Mouse (Mus musculus) hindbrain, embryonic 13.5 days (tissue): Measurements from ENCODE around the gene Tmigd1. TPM values are rescaled to one million over a fixed set of nuclear protein-coding genes. Genes with fewer than 3 reads are reported as not detected.
"Not testable (repeated sequence)": the region's sequence is repeated elsewhere in the genome, so short reads cannot be mapped to it uniquely, and the experiment has no call there.

ENCODE experiments used
- ATAC-seq: fragments of 200-750 bp; cut with Nextera tagmentation; 2 replicates; pipeline ENCODE4 v1.8.0; 2017; ENCODE audit warnings: moderate TSS enrichment; ENCODE audit not compliant: low FRiP score
- H3K27ac ChIP-seq: fragments of 300-500 bp; sonication (generic); 2 replicates; pipeline ENCODE4 v1.5.1; 2015; ENCODE audit warnings: inconsistent platforms, mild to moderate bottlenecking, moderate library complexity
- H3K27me3 ChIP-seq: fragments of 300-500 bp; sonication (generic); 2 replicates; pipeline ENCODE4 v1.6.1; 2015; ENCODE audit warnings: mild to moderate bottlenecking, inconsistent platforms
- H3K36me3 ChIP-seq: fragments of 300-500 bp; sonication (generic); 2 replicates; pipeline ENCODE4 v1.6.1; 2015; ENCODE audit warnings: mild to moderate bottlenecking, inconsistent platforms
- H3K4me1 ChIP-seq: fragments of 300-500 bp; sonication (generic); replicated peaks from 2 replicates; pipeline ENCODE4 v1.6.1; 2015; ENCODE audit warnings: inconsistent platforms
- H3K4me2 ChIP-seq: fragments of 300-500 bp; sonication (generic); 2 replicates; pipeline ENCODE4 v1.6.1; 2015; ENCODE audit warnings: inconsistent platforms, mild to moderate bottlenecking, moderate library complexity
- H3K4me3 ChIP-seq: fragments of 300-500 bp; sonication (generic); 2 replicates; pipeline ENCODE4 v1.5.1; 2015; ENCODE audit warnings: mild to moderate bottlenecking, inconsistent platforms
- H3K9ac ChIP-seq: fragments of 300-500 bp; sonication (generic); 2 replicates; pipeline ENCODE4 v1.6.1; 2015; ENCODE audit warnings: mild to moderate bottlenecking, inconsistent platforms
- H3K9me3 ChIP-seq: fragments of 300-500 bp; sonication (generic); 2 replicates; pipeline ENCODE4 v1.6.1; 2016; ENCODE audit warnings: inconsistent platforms
- WGBS: fragments of 180-500 bp; shearing (Covaris S2); methylation state at CpG from one replicate; pipeline ENCODE4 v1.1.7; 2015; 5-methylcytosine and 5-hydroxymethylcytosine counted together
- polyA plus RNA-seq: library from polyadenylated mRNA; unstranded; fragments of >200 nt; fragmentation: Nextera tagmentation; extraction: Ambion mirVana; gene quantifications from 2 replicates; pipeline ENCODE4 v1.2.1, GENCODE M21; 2015

The Tmigd1 gene
- polyA plus RNA-seq, 1 experiment from 2014 or later = not detected

- WGBS = 78% methylated on average over 7 of the region's 7 CpGs
- Histone ChIP-seq H3K4me3 (no peak overlapping the region), H3K4me1 (peaks cover 17% of the 10 kb centered on the region), H3K27me3 (no peaks in the 10 kb centered on the region), H3K9ac (no peak overlapping the region), H3K27ac (no peak overlapping the region), H3K36me3 (no peaks in the 10 kb centered on the region), H3K9me3 (no peaks in the 10 kb centered on the region), H3K4me2 (no peak overlapping the region)
- no peak for ATAC-seq
Observed at GRCm38 (mm10) chr11:76908651-76909050, 6.7 kb downstream of the Tmigd1 start.

GRCm38 (mm10) chr11:76911325-76912054 lies 9.5 kb downstream of the Tmigd1 start:
- Histone ChIP-seq H3K4me2 (no peak overlapping the region), H3K36me3 (no peaks in the 10 kb centered on the region), H3K9ac (no peak overlapping the region), H3K9me3 (no peaks in the 10 kb centered on the region), H3K27me3 (0 out of 2 replicates have a peak, but pooled peaks cover 3% of the 10 kb centered on the region), H3K4me3 (no peak overlapping the region), H3K4me1 (peaks cover 17% of the 10 kb centered on the region), H3K27ac (peak overlapping the region; percentile 36; the same call in 1 of the 2 replicates)
- peak; percentile 63; the same call in 1 of the 2 replicates for ATAC-seq
- WGBS = 17% methylated on average over 3 of the region's 3 CpGs

DNA sequence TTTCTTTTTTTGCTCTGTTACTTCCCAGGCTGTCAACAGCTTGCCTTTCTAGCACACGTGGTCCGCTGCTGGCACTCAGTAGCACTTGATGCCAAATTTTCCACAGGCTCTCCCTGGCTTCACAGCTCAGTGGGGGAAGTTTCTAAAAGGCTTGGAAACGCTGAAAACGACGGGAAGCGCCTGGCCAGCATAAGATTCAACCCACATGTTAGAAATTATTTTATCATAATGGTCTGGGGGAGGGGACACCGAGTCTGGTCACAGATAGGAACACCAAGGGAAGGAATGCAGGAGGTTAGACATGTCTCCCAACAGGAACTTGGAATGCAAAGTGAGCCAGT lies 10.1 kb downstream of the Tmigd1 start:
- Histone ChIP-seq H3K4me3 (no peak overlapping the region), H3K9me3 (no peaks in the 10 kb centered on the region), H3K36me3 (no peaks in the 10 kb centered on the region), H3K27ac (no peak overlapping the region), H3K27me3 (0 out of 2 replicates have a peak, but pooled peaks cover 3% of the 10 kb centered on the region), H3K4me2 (no peak overlapping the region), H3K9ac (no peak overlapping the region), H3K4me1 (peaks cover 20% of the 10 kb centered on the region)
- 45% methylated on average over 7 of the region's 7 CpGs for WGBS
- no peak for ATAC-seq

DNA sequence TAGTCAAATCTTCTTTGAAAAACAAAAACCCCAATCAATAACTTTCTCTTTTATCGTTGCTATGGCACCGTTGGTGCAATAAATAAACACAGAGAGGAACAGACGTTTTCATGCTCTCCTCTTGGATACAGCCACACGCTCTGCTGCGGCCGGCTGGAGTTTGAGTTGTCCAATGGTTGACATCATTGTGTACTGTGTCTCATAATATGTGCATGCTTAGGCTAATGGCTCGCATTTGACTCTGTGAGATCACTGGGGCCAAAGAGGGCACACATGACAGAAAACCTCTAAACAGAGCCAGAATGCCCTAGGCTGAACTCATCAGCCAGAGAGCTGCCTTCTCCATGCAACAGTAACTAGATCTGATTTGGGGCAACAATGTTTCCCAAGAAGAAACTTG lies 12.4 kb downstream of the Tmigd1 start:
- no peaks in the 10 kb centered on the region for H3K36me3 ChIP-seq
- no peak overlapping the region for H3K4me3 ChIP-seq
- no peak overlapping the region for H3K9ac ChIP-seq
- H3K4me2 ChIP-seq = no peak overlapping the region
- 0 out of 2 replicates have a peak, but pooled peaks cover 3% of the 10 kb centered on the region for H3K27me3 ChIP-seq
- peaks cover 26% of the 10 kb centered on the region for H3K4me1 ChIP-seq
- no peak overlapping the region for H3K27ac ChIP-seq
- H3K9me3 ChIP-seq = no peaks in the 10 kb centered on the region
- no peak for ATAC-seq
- 74% methylated on average over 7 of the region's 7 CpGs for WGBS

DNA sequence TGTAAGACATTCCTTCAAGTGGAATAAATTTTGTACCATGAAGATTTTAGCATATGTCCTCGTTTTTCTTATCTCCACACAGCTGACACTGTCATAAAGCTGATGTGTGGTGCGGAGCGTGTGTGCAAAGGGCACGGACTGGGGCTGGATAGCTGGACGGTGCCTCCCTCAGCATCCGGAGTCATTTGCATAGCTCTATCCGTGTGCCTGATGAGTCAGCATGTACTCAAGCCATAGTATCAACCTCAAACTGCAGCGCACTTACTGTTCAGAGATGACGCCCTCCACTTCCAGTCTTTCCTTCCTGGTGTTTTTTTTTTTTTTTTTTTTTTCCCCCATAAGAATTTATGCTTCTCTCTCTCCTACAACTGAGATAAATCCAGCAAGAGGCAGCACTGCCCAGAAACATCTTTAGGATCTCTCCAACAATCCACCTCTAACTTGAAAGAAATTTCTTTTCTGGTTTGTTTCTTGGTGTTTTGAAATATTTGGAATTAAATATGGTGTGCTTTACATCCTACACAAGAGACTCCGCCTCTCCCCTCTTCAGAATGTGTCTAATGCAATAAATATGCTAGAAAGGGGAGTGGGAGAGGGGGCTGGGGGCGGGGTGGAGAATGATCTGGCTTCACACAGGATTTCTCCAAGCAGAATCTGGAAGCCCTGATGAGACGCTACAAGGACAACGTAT lies 14.7 kb downstream of the Tmigd1 start:
- WGBS = 48% methylated on average over 13 of the region's 13 CpGs
- no peak overlapping the region for H3K9ac ChIP-seq

DNA sequence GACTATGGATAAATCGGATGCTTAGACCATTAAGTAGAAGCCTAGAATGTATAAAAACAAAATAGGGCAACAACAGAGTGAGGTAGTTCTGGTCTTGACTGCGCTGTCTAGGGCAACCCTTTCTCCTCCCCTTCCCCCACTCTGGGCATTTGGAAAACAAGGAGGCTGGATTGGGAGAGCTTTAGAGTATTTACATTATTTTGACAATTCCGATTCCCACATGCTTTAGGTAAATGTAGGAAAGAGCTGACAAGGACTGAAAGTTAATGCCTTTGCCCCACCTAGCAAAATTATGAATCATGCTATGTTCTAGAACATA lies 15.2 kb downstream of the Tmigd1 start:
- H3K9ac ChIP-seq = no peak overlapping the region
- H3K27ac ChIP-seq = no peak overlapping the region
- no peak overlapping the region for H3K4me3 ChIP-seq
- ATAC-seq = no peak
- H3K9me3 ChIP-seq = no peaks in the 10 kb centered on the region
- H3K27me3 ChIP-seq = 0 out of 2 replicates have a peak, but pooled peaks cover 3% of the 10 kb centered on the region
- WGBS = 46% methylated on average over 3 of the region's 3 CpGs
- H3K36me3 ChIP-seq = no peaks in the 10 kb centered on the region
- peaks cover 13% of the 10 kb centered on the region for H3K4me1 ChIP-seq
- H3K4me2 ChIP-seq = 0 out of 2 replicates have a peak overlapping the region, but pooled peaks have one; percentile 17

More for the DNA sequence above, 14.7 kb downstream of the Tmigd1 start:
- 0 out of 2 replicates have a peak, but pooled peaks cover 3% of the 10 kb centered on the region for H3K27me3 ChIP-seq
- ATAC-seq = no peak
- H3K4me3 ChIP-seq = no peak overlapping the region
- 0 out of 2 replicates have a peak overlapping the region, but pooled peaks have one; percentile 17 for H3K4me2 ChIP-seq
- H3K9me3 ChIP-seq = no peaks in the 10 kb centered on the region
- no peak overlapping the region for H3K27ac ChIP-seq
- peaks cover 18% of the 10 kb centered on the region for H3K4me1 ChIP-seq
- no peaks in the 10 kb centered on the region for H3K36me3 ChIP-seq

DNA sequence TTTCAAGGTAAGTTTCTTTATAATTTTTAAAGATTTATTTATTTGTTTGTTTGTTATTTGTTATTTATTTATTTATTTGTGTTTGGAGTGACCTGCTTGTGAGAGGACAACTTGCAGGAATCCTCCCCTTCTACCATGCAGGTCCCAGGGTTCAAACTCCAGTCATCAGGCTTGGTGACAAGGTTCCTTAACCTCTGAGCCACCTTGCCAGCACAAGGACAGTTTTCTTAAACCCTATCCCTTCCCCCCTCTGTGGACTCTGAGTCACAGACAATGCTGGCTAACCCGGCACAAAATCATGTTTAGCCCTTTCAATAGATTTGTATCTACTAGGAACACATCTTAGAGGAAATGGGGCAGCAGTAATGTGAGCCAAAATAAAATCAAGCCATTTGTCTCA lies 18.6 kb downstream of the Tmigd1 start:
- 26% methylated on average over 1 of the region's 1 CpGs for WGBS
- no peak overlapping the region for H3K4me2 ChIP-seq
- no peak overlapping the region for H3K4me3 ChIP-seq
- H3K9ac ChIP-seq = no peak overlapping the region
- H3K9me3 ChIP-seq = no peaks in the 10 kb centered on the region
- H3K36me3 ChIP-seq = no peaks in the 10 kb centered on the region
- H3K4me1 ChIP-seq = peaks cover 8% of the 10 kb centered on the region; the same call in 1 of the 2 replicates
- no peak overlapping the region for H3K27ac ChIP-seq
- ATAC-seq = no peak
- no peaks in the 10 kb centered on the region for H3K27me3 ChIP-seq

GRCm38 (mm10) chr11:76924759-76925236 lies 22.8 kb downstream of the Tmigd1 start, which contains the start of gene Blmh:
Gene Blmh, plus strand, starts transcription at chr11:76924809.
- no peak within 1 kb of the TSS for H3K9ac ChIP-seq
- no peak within 1 kb of the TSS for H3K4me3 ChIP-seq
- ATAC-seq = no peak
- H3K36me3 ChIP-seq = no peaks in the 10 kb centered on the region
- no peak within 1 kb of the TSS for H3K4me2 ChIP-seq
- H3K27me3 ChIP-seq = no peaks in the 10 kb centered on the region
- H3K27ac ChIP-seq = no peak within 1 kb of the TSS
- H3K4me1 ChIP-seq = no peaks in the 10 kb centered on the region
- 88% methylated on average over 6 of the region's 6 CpGs for WGBS
- H3K9me3 ChIP-seq = no peaks in the 10 kb centered on the region

GRCm38 (mm10) chr11:76928586-76928985 lies 26.6 kb downstream of the Tmigd1 start:
- H3K9me3 ChIP-seq, H3K4me1 ChIP-seq, H3K27ac ChIP-seq, H3K36me3 ChIP-seq, H3K4me2 ChIP-seq, ATAC-seq, H3K4me3 ChIP-seq, H3K9ac ChIP-seq, H3K27me3 ChIP-seq: not testable (repeated sequence)
- 90% methylated on average over 8 of the region's 8 CpGs for WGBS

GRCm38 (mm10) chr11:76933209-76933608 lies 31.2 kb downstream of the Tmigd1 start:
- 70% methylated on average over 3 of the region's 3 CpGs for whole genome bisulfite sequencing
- H3K27ac ChIP-seq = no peak overlapping the region

DNA sequence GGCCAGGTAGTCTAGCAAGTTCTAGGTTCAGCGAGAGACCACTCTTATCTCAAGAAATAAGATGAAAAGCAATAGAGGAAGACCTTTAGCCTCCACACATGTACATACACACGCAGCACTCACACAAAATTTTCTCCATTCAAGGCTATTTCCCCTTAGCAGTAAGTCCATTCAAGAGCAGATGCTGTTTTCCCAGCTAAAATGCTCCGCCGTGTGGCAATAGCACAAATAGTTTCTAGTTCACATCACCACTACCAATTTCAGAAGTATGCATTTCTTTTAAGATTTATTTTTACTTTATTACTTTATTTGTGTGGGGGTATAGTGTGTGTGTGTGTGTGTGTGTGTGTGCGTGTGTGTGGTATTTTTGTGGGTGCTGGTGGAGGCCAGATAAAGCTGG lies 34.6 kb downstream of the Tmigd1 start:
- ATAC-seq = no peak
- H3K4me2 ChIP-seq = no peak overlapping the region
- H3K27ac ChIP-seq = no peak overlapping the region
- H3K9ac ChIP-seq = no peak overlapping the region
- 81% methylated on average over 5 of the region's 5 CpGs for WGBS
- no peaks in the 10 kb centered on the region for H3K36me3 ChIP-seq
- no peak overlapping the region for H3K4me3 ChIP-seq
- no peaks in the 10 kb centered on the region for H3K9me3 ChIP-seq
- no peaks in the 10 kb centered on the region for H3K27me3 ChIP-seq
- H3K4me1 ChIP-seq = no peaks in the 10 kb centered on the region

More at GRCm38 (mm10) chr11:76933209-76933608, 31.2 kb downstream of the Tmigd1 start:
- no peak for ATAC-seq
- Histone ChIP-seq H3K4me2 (no peak overlapping the region), H3K9me3 (no peaks in the 10 kb centered on the region), H3K9ac (no peak overlapping the region), H3K36me3 (no peaks in the 10 kb centered on the region), H3K4me1 (no peaks in the 10 kb centered on the region), H3K27me3 (no peaks in the 10 kb centered on the region), H3K4me3 (no peak overlapping the region)

GRCm38 (mm10) chr11:76944839-76945238 lies 42.9 kb downstream of the Tmigd1 start:
- WGBS = 68% methylated on average over 6 of the region's 6 CpGs
- H3K9ac ChIP-seq = peak overlapping the region; percentile 85

More at GRCm38 (mm10) chr11:76944839-76945238, 42.9 kb downstream of the Tmigd1 start:
- H3K27ac ChIP-seq = peak overlapping the region; percentile 85; the same call in 1 of the 2 replicates
- H3K4me3 ChIP-seq = peak overlapping the region; percentile 73
- ATAC-seq = no peak
- peak overlapping the region; percentile 86 for H3K4me2 ChIP-seq
- H3K27me3 ChIP-seq = no peaks in the 10 kb centered on the region
- H3K36me3 ChIP-seq = peaks cover 3% of the 10 kb centered on the region; the same call in 1 of the 2 replicates
- H3K9me3 ChIP-seq = no peaks in the 10 kb centered on the region
- peaks cover 14% of the 10 kb centered on the region for H3K4me1 ChIP-seq
